Mouse (Mus musculus) thymus, adult 2 months (tissue): ENCODE measurements around the gene Ppt2. TPM values are rescaled to one million over a fixed set of nuclear protein-coding genes. Genes with fewer than 3 reads are reported as not detected.

Experiments
- DNase-seq: peaks from one replicate; pipeline ENCODE4 v3.0.0; 2021
- H3K27ac ChIP-seq: fragments of 200-500 bp; 2 replicates; pipeline ENCODE4 v1.5.1; 2012; ENCODE audit warnings: low read length, control low read depth; ENCODE audit not compliant: control insufficient read depth, insufficient read depth
- H3K27me3 ChIP-seq: fragments of 200-500 bp; 2 replicates; pipeline ENCODE4 v1.6.1; 2012; ENCODE audit warnings: mild to moderate bottlenecking, low read length, moderate library complexity, mixed read lengths; ENCODE audit not compliant: control insufficient read depth, insufficient read depth
- H3K36me3 ChIP-seq: fragments of 200-500 bp; 2 replicates; pipeline ENCODE4 v1.6.1; 2012; ENCODE audit warnings: mild to moderate bottlenecking, low read length, moderate library complexity; ENCODE audit not compliant: control insufficient read depth, insufficient read depth
- H3K4me1 ChIP-seq: fragments of 200-500 bp; replicated peaks from 2 replicates; pipeline ENCODE4 v1.6.1; 2012; ENCODE audit warnings: low read length; ENCODE audit not compliant: control insufficient read depth, insufficient read depth
- H3K4me3 ChIP-seq: fragments of 200-500 bp; 2 replicates; pipeline ENCODE4 v1.5.1; 2012; ENCODE audit warnings: mild to moderate bottlenecking, low read length, control low read depth, moderate library complexity; ENCODE audit not compliant: control insufficient read depth, insufficient read depth
- CTCF ChIP-seq: fragments of 200-500 bp; IDR thresholded peaks from 2 replicates; pipeline ENCODE4 v1.5.1; 2012; ENCODE audit warnings: mild to moderate bottlenecking, control low read depth, low read length, moderate library complexity, borderline replicate concordance; ENCODE audit not compliant: control insufficient read depth, poor library complexity, insufficient read depth; ENCODE audit errors: extremely low read depth
- POLR2A ChIP-seq: fragments of 200-500 bp; IDR thresholded peaks from 2 replicates; pipeline ENCODE4 v1.6.1; 2012; ENCODE audit warnings: mild to moderate bottlenecking, low read length, control low read depth, moderate library complexity; ENCODE audit not compliant: control insufficient read depth, poor library complexity, insufficient read depth; ENCODE audit errors: extremely low read depth
- WGBS: fragments of 180-500 bp; shearing (Covaris S2); methylation state at CpG from one replicate; pipeline ENCODE4 v1.1.7; 2018; 5-methylcytosine and 5-hydroxymethylcytosine counted together
- polyA plus RNA-seq: library from polyadenylated mRNA; depleted of rRNA; stranded (reverse); fragments of >200 nt; gene quantifications from 2 replicates; pipeline ENCODE4 v1.2.3, GENCODE M21; 2012

The Ppt2 gene
- polyA plus RNA-seq, 1 experiment: 120 TPM

GRCm38 (mm10) chr17:34604061-34604508 lies 24.2 kb downstream of the Ppt2 start, which contains the start of gene Agpat1:
TSS of gene Agpat1 (plus strand) at chr17:34604262.
- WGBS: under 1% methylated on average over 35 of the region's 35 CpGs
- DNase-seq: peak; percentile 98
- Histone ChIP-seq H3K27me3 (no peaks in the 10 kb centered on the region), H3K4me1 (peaks cover 36% of the 10 kb centered on the region), H3K36me3 (no peaks in the 10 kb centered on the region), H3K4me3 (peak within 1 kb of the TSS; percentile 87), H3K27ac (peak within 1 kb of the TSS; percentile 84)
- 0 out of 2 replicates have a peak, but pooled peaks have one; percentile 62 for TF ChIP-seq CTCF
- TF ChIP-seq POLR2A: peak; percentile 79

GRCm38 (mm10) chr17:34603375-34604060 lies 24.8 kb downstream of the Ppt2 start, which contains the start of gene Rnf5:
TSS of gene Rnf5 (minus strand) at chr17:34603690.
- H3K4me1 ChIP-seq: peaks cover 32% of the 10 kb centered on the region
- WGBS: 1% methylated on average over 30 of the region's 30 CpGs
- TF ChIP-seq CTCF: no peak
- peak; percentile 47 for TF ChIP-seq POLR2A

GRCm38 (mm10) chr17:34601796-34602195 lies 26.5 kb downstream of the Ppt2 start:
- peaks cover 25% of the 10 kb centered on the region for H3K4me1 ChIP-seq
- WGBS: 94% methylated on average over 12 of the region's 12 CpGs

More at GRCm38 (mm10) chr17:34603375-34604060, 24.8 kb downstream of the Ppt2 start, which contains the start of gene Rnf5:
- DNase-seq: peak; percentile 97
- no peaks in the 10 kb centered on the region for H3K36me3 ChIP-seq
- H3K27ac ChIP-seq: peak within 1 kb of the TSS; percentile 84
- H3K27me3 ChIP-seq: no peaks in the 10 kb centered on the region
- H3K4me3 ChIP-seq: peak within 1 kb of the TSS; percentile 87

GRCm38 (mm10) chr17:34599891-34600290 lies 28.4 kb downstream of the Ppt2 start:
- TF ChIP-seq POLR2A: no peak
- TF ChIP-seq CTCF: no peak

More at GRCm38 (mm10) chr17:34601796-34602195, 26.5 kb downstream of the Ppt2 start:
- no peaks in the 10 kb centered on the region for H3K36me3 ChIP-seq
- H3K27me3 ChIP-seq: no peaks in the 10 kb centered on the region
- H3K27ac ChIP-seq: no peak overlapping the region
- no peak for DNase-seq
- no peak overlapping the region for H3K4me3 ChIP-seq
- TF ChIP-seq CTCF (no peak), POLR2A (no peak)

GRCm38 (mm10) chr17:34597566-34598095 lies 30.7 kb downstream of the Ppt2 start, which contains the start of gene Ager:
TSS of gene Ager (plus strand) at chr17:34597862.
- 69% methylated on average over 6 of the region's 6 CpGs for WGBS
- peaks cover 22% of the 10 kb centered on the region for H3K4me1 ChIP-seq
- H3K27me3 ChIP-seq: no peaks in the 10 kb centered on the region
- TF ChIP-seq CTCF: no peak
- TF ChIP-seq POLR2A: no peak
- no peak within 1 kb of the TSS for H3K4me3 ChIP-seq
- no peak for DNase-seq
- H3K27ac ChIP-seq: no peak within 1 kb of the TSS
- H3K36me3 ChIP-seq: peaks cover 20% of the 10 kb centered on the region

More at GRCm38 (mm10) chr17:34599891-34600290, 28.4 kb downstream of the Ppt2 start:
- Histone ChIP-seq H3K27ac (no peak overlapping the region), H3K4me3 (no peak overlapping the region), H3K36me3 (peaks cover 12% of the 10 kb centered on the region), H3K4me1 (peaks cover 14% of the 10 kb centered on the region), H3K27me3 (no peaks in the 10 kb centered on the region)
- WGBS: 93% methylated on average over 9 of the region's 9 CpGs
- no peak for DNase-seq

- peaks cover 20% of the 10 kb centered on the region for H3K36me3 ChIP-seq
These were observed 32.2 kb downstream of the Ppt2 start for GRCm38 (mm10) chr17:34596098-34596497.

More at GRCm38 (mm10) chr17:34596098-34596497, 32.2 kb downstream of the Ppt2 start:
- peaks cover 15% of the 10 kb centered on the region for H3K4me1 ChIP-seq
- no peaks in the 10 kb centered on the region for H3K27me3 ChIP-seq
- 91% methylated on average over 8 of the region's 8 CpGs for whole genome bisulfite sequencing
- TF ChIP-seq CTCF (no peak), POLR2A (no peak)
- no peak overlapping the region for H3K4me3 ChIP-seq
- DNase-seq: no peak
- H3K27ac ChIP-seq: no peak overlapping the region
